ENCODE assay signal across 20 mouse cellular contexts in the genomic region with DNA sequence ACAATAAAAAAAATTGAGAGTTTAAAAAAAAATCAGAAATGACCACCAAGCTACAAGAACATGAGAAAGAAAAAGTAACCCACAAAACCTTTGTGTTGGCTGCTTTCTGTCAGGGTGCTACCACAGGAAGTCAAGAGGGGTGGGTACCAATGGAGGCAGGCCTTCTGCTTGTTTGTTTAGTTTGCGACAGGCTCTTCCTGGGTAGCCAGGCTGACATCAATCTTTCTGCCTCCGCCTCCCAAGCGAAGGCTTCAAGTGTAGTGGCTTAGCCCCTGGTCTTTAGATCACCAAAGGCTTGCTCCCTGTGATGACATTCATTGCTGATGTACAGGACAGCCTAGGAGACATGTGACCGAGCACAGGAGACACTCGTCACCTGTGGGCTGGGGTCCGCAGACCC. TPM values are rescaled to one million over a fixed set of nuclear protein-coding genes. Genes with fewer than 3 reads are reported as not detected.
DNase-seq lines count a peak whose midpoint lies in the region; ATAC-seq and TF ChIP-seq lines count a peak whose summit lies in the region.
"Had no signal": no experiment of that assay in that cellular context is flagged by ENCODE, and none has a peak within 500 bp of the region (broad histone marks: within the 10 kb centered on the region; RNA-seq: fewer than 3 reads in every experiment).

No protein-coding gene starts in this region.

- H3K4me3 ChIP-seq in thymus, adult 2 months (ENCODE audit: control insufficient read depth, insufficient read depth, low read length), result no peak overlapping the region
- H3K4me3 ChIP-seq: hindbrain, embryonic 10.5 days; left cerebral cortex, adult 2 months; liver, embryonic 12.5 days; myocyte had no signal

- H3K27ac ChIP-seq in thymus, adult 2 months (ENCODE audit: control insufficient read depth, insufficient read depth, low read length), result no peak overlapping the region
- H3K27ac ChIP-seq: hindbrain, embryonic 10.5 days; hindbrain, postnatal 0 days; left cerebral cortex, adult 2 months; liver, embryonic 12.5 days had no signal

- H3K4me1 ChIP-seq in thymus, adult 2 months (replicated peaks; ENCODE audit: control insufficient read depth, insufficient read depth, low read length), result peaks cover 5% of the 10 kb centered on the region
- H3K4me1 ChIP-seq: hindbrain, embryonic 10.5 days; liver, embryonic 12.5 days had no signal

- 69% methylated on average over 6 of the region's 6 CpGs for WGBS in thymus, adult 2 months

- DNase-seq in lung, postnatal 36 days, result peak; percentile 36
- DNase-seq in lung, postnatal 25 days (ENCODE audit: low spot score), result no peak
- DNase-seq in thymus, adult 2 months, result peak; percentile 19
- no peak for DNase-seq in kidney, adult 9 months
- no peak for DNase-seq in MN1 (ENCODE audit: low spot score)
- DNase-seq: cerebellum, adult 18-20 months; cerebellum, postnatal 25 days; embryo, embryonic 11 days; forebrain, postnatal 0 days; lung, embryonic 14.5 days; midbrain, embryonic 14.5 days; right cerebral cortex, postnatal 25 days had no signal

- H3K27me3 ChIP-seq in thymus, adult 2 months (ENCODE audit: control insufficient read depth, insufficient read depth, low read length), result no peaks in the 10 kb centered on the region
- H3K27me3 ChIP-seq: liver, embryonic 12.5 days had no signal

- ATAC-seq in activated CD4-positive, CD25-positive, alpha-beta regulatory T cell, adult 4 months, result peak; percentile 75
- no peak for ATAC-seq in megakaryocyte-erythroid progenitor cell, adult 5-6 weeks (replicated peaks; ENCODE audit: low FRiP score, low TSS enrichment, poor library complexity, severe bottlenecking)
- ATAC-seq: liver, embryonic 12.5 days had no signal

- no peaks in the 10 kb centered on the region for H3K36me3 ChIP-seq in thymus, adult 2 months (ENCODE audit: control insufficient read depth, insufficient read depth, low read length)
- H3K36me3 ChIP-seq: G1E had no signal

- TF ChIP-seq CTCF in thymus, adult 2 months (IDR thresholded peaks at IDR 0.05; ENCODE audit: borderline replicate concordance, control insufficient read depth, extremely low read depth, insufficient read depth, low read length, poor library complexity), result no peak

- no peak for TF ChIP-seq POLR2A in thymus, adult 2 months (IDR thresholded peaks at IDR 0.05; ENCODE audit: control insufficient read depth, extremely low read depth, insufficient read depth, low read length, poor library complexity)

RNA-seq across cellular contexts. Expression of a gene that starts 16.2 kb away (rescaled TPM):
- polyA plus RNA-seq in activated CD4-positive, CD25-positive, alpha-beta regulatory T cell, adult 4 months (2017; shearing (Covaris generic)), result under 1 TPM; 0.20 to 0.49 TPM
- 1.3 and 1.4 TPM in 2 replicates for polyA plus RNA-seq in thymus, adult 2 months (2012; rRNA removed)
- total RNA-seq in megakaryocyte-erythroid progenitor cell, adult 5-6 weeks (2014; fragmentation: Nextera tagmentation), result 0.24 TPM in 1 of 2 replicates, not detected in the other
- 0.05 and 0.91 TPM in 2 replicates for total RNA-seq in megakaryocyte-erythroid progenitor cell, adult 5-6 weeks (2017)
- polyA plus RNA-seq: G1E had no signal

RNA-seq across cellular contexts. Expression of a gene that starts 21.7 kb away (rescaled TPM):
- 1 to 10 TPM in 1 of 2 experiments, under 1 TPM in 1; 0.98 to 2.4 TPM for polyA plus RNA-seq in activated CD4-positive, CD25-positive, alpha-beta regulatory T cell, adult 4 months (2017; shearing (Covaris generic))
- polyA plus RNA-seq in thymus, adult 2 months (2012; rRNA removed), result 0.47 and 1.0 TPM in 2 replicates
- total RNA-seq in megakaryocyte-erythroid progenitor cell, adult 5-6 weeks (2014; fragmentation: Nextera tagmentation), result not detected in 2 replicates
- 0.56 and 0.72 TPM in 2 replicates for total RNA-seq in megakaryocyte-erythroid progenitor cell, adult 5-6 weeks (2017)

Comparison
In these comparisons a context has a peak if more than half of its experiments do, and no peak if none do; other contexts are left out.
1. DNase-seq: peak in lung, postnatal 36 days (single experiment) and thymus, adult 2 months (single experiment); none in lung, postnatal 25 days (single experiment), kidney, adult 9 months (single experiment) and MN1 (single experiment).